Mouse (Mus musculus): ENCODE measurements around the gene Gpr4. TPM values are rescaled to one million over a fixed set of nuclear protein-coding genes. Genes with fewer than 3 reads are reported as not detected.

Gene Gpr4
- total and polyA plus RNA-seq, 3 experiments = 0.15 to 0.19 TPM; not detected in 1

DNA sequence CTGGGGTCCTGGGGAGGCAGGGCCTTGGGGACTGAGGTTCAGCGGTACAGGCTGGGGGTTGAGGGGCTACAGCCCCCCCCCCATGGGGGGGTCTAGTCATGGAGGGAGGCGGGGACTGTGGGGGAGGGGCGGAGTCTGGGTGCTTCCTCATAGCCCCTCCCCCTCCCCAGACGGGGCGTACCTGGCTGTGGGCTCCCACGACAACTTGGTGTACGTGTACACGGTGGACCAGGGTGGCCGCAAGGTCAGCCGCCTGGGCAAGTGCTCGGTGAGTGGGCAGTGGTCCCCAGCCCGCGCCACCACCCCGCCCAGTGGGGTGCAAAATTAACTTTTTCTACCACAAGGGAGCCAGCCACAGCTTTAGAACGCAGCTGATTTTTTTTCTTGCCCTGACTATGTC, 10.7 kb upstream of the Gpr4 start:
- DNase-seq (ENCODE audit: low read depth, low spot score) = no peak
- Histone ChIP-seq H3K9ac (ENCODE audit: control insufficient read depth, low read depth, low read length, poor library complexity, severe bottlenecking) (no peak overlapping the region), H3K27me3 (ENCODE audit: control insufficient read depth in 1 of 2, insufficient read depth in 2 of 2, low read length in 2 of 2) (no peaks in the 10 kb centered on the region), H3K4me1 (ENCODE audit: control insufficient read depth in 1 of 2, insufficient read depth in 2 of 2, low read length in 2 of 2) (no peaks in the 10 kb centered on the region), H3K9me3 (replicated peaks; ENCODE audit: insufficient read depth, low read length) (no peaks in the 10 kb centered on the region), H3K36me3 (ENCODE audit: control insufficient read depth in 1 of 2, insufficient read depth in 2 of 2, low read length in 2 of 2) (no peaks in the 10 kb centered on the region), H3K4me3 (ENCODE audit: control insufficient read depth in 1 of 2, insufficient read depth in 1 of 2, low read depth in 2 of 2, low read length in 2 of 2) (no peak overlapping the region), H3K27ac (ENCODE audit: control insufficient read depth, low read depth, low read length) (no peak overlapping the region), H3K79me2 (ENCODE audit: control insufficient read depth, insufficient read depth, low read length, poor library complexity) (no peaks in the 10 kb centered on the region)
- TF ChIP-seq ZMIZ1 (IDR thresholded peaks at IDR 0.05; ENCODE audit: low read depth, low read length) = no peak
- no peak for TF ChIP-seq USF1 (IDR thresholded peaks at IDR 0.05; ENCODE audit: low read depth, low read length)
- TF ChIP-seq MYC (IDR thresholded peaks at IDR 0.05; ENCODE audit: low read depth, low read length) = no peak
- no peak for TF ChIP-seq USF2 (IDR thresholded peaks at IDR 0.05; ENCODE audit: borderline replicate concordance in 1 of 2, insufficient read depth in 1 of 2, low read depth in 1 of 2, low read length in 2 of 2)
- no peak for TF ChIP-seq MAZ (IDR thresholded peaks at IDR 0.05; ENCODE audit: low read depth, low read length)
- no peak for TF ChIP-seq ZKSCAN1 (IDR thresholded peaks at IDR 0.05; ENCODE audit: low read depth, low read length)
- TF ChIP-seq POLR2AphosphoS5 (IDR thresholded peaks at IDR 0.05; ENCODE audit: borderline replicate concordance, low read depth, low read length) = no peak
- TF ChIP-seq MAFK (IDR thresholded peaks at IDR 0.05; ENCODE audit: borderline replicate concordance, low read depth, low read length) = no peak
- TF ChIP-seq GABPA (IDR thresholded peaks at IDR 0.05; ENCODE audit: low read depth, low read length) = no peak
- no peak for TF ChIP-seq ELF1 (IDR thresholded peaks at IDR 0.05; ENCODE audit: low read depth, low read length)
- TF ChIP-seq ETS1 (IDR thresholded peaks at IDR 0.05; ENCODE audit: low read depth, low read length) = no peak
- no peak for TF ChIP-seq CTCF (IDR thresholded peaks at IDR 0.05 in 2 of 3, conservative IDR thresholded peaks at IDR 0.05 in 1 of 3; ENCODE audit: control insufficient read depth in 1 of 3, insufficient read depth in 1 of 3, low read depth in 2 of 3, low read length in 3 of 3, poor library complexity in 1 of 3, severe bottlenecking in 1 of 3)
- no peak for TF ChIP-seq JUND (IDR thresholded peaks at IDR 0.05; ENCODE audit: low read depth, low read length)
- no peak for TF ChIP-seq NELFE (IDR thresholded peaks at IDR 0.05; ENCODE audit: low read depth, low read length)
- TF ChIP-seq TBP (IDR thresholded peaks at IDR 0.05; ENCODE audit: low read depth, low read length) = no peak
- TF ChIP-seq ZNF384 (IDR thresholded peaks at IDR 0.05; ENCODE audit: low read depth, low read length) = no peak
- no peak for TF ChIP-seq MEF2A (IDR thresholded peaks at IDR 0.05; ENCODE audit: extremely low read depth, insufficient replicate concordance, low read depth, low read length, poor library complexity, severe bottlenecking)
- no peak for TF ChIP-seq SIN3A (IDR thresholded peaks at IDR 0.05; ENCODE audit: low read length)

DNA sequence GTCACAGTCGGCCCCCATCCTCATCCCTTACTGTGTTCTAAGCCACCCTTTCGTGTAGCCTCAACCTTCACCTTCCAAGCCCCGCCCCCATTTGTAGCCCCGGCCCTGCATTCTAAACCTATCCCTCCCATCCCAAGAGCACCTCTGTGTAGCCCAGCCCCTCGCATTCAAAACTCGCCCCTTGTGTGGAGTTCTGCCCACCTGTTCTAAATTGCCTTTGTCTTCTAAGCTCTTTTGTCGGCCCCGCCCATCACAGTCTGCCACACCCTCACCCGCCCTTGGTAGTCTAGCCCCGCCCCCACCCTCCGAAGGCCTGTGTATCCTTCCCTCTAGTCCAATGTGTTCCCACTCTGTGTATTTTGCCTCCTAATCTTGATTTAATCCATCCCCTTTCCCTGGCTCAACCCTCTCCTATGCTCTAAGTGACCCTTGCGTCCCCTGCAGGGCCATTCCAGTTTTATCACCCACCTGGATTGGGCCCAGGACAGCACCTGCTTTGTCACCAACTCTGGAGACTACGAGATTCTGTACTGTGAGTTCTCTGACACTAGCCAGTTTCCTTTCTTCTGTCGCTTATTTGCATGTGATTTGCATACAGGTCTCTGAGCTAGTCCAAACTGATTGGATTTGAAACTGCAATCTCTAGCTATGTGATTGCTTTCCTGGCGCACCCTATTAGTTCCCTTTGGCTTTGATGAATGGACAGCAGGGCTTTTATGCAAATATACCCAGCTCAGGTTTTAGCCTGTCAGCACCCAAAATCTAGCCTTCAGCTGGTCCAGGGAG, 10.1 kb upstream of the Gpr4 start:
- Histone ChIP-seq H3K4me3 (ENCODE audit: control insufficient read depth in 1 of 2, insufficient read depth in 1 of 2, low read depth in 2 of 2, low read length in 2 of 2) (no peak overlapping the region), H3K27me3 (ENCODE audit: control insufficient read depth in 1 of 2, insufficient read depth in 2 of 2, low read length in 2 of 2) (no peaks in the 10 kb centered on the region), H3K9me3 (replicated peaks; ENCODE audit: insufficient read depth, low read length) (no peaks in the 10 kb centered on the region), H3K9ac (ENCODE audit: control insufficient read depth, low read depth, low read length, poor library complexity, severe bottlenecking) (no peak overlapping the region), H3K36me3 (ENCODE audit: control insufficient read depth in 1 of 2, insufficient read depth in 2 of 2, low read length in 2 of 2) (no peaks in the 10 kb centered on the region), H3K27ac (ENCODE audit: control insufficient read depth, low read depth, low read length) (no peak overlapping the region), H3K79me2 (ENCODE audit: control insufficient read depth, insufficient read depth, low read length, poor library complexity) (no peaks in the 10 kb centered on the region), H3K4me1 (ENCODE audit: control insufficient read depth in 1 of 2, insufficient read depth in 2 of 2, low read length in 2 of 2) (no peaks in the 10 kb centered on the region)
- TF ChIP-seq CTCF (IDR thresholded peaks at IDR 0.05 in 2 of 3, conservative IDR thresholded peaks at IDR 0.05 in 1 of 3; ENCODE audit: control insufficient read depth in 1 of 3, insufficient read depth in 1 of 3, low read depth in 2 of 3, low read length in 3 of 3, poor library complexity in 1 of 3, severe bottlenecking in 1 of 3) = no peak
- TF ChIP-seq JUND (IDR thresholded peaks at IDR 0.05; ENCODE audit: low read depth, low read length) = no peak
- TF ChIP-seq MAFK (IDR thresholded peaks at IDR 0.05; ENCODE audit: borderline replicate concordance, low read depth, low read length) = no peak
- no peak for TF ChIP-seq MYB (IDR thresholded peaks at IDR 0.05; ENCODE audit: low read depth, low read length)
- no peak for TF ChIP-seq CHD2 (IDR thresholded peaks at IDR 0.05; ENCODE audit: low read length)
- no peak for TF ChIP-seq POLR2A (IDR thresholded peaks at IDR 0.05; ENCODE audit: control insufficient read depth in 1 of 2, insufficient read depth in 1 of 2, low read depth in 1 of 2, low read length in 2 of 2, poor library complexity in 1 of 2)
- TF ChIP-seq MEF2A (IDR thresholded peaks at IDR 0.05; ENCODE audit: extremely low read depth, insufficient replicate concordance, low read depth, low read length, poor library complexity, severe bottlenecking) = no peak
- TF ChIP-seq CHD1 (IDR thresholded peaks at IDR 0.05; ENCODE audit: low read depth, low read length) = no peak
- TF ChIP-seq ELF1 (IDR thresholded peaks at IDR 0.05; ENCODE audit: low read depth, low read length) = no peak
- TF ChIP-seq ETS1 (IDR thresholded peaks at IDR 0.05; ENCODE audit: low read depth, low read length) = no peak
- TF ChIP-seq RCOR1 (IDR thresholded peaks at IDR 0.05; ENCODE audit: low read depth, low read length) = no peak
- no peak for TF ChIP-seq USF1 (IDR thresholded peaks at IDR 0.05; ENCODE audit: low read depth, low read length)
- TF ChIP-seq UBTF (IDR thresholded peaks at IDR 0.05; ENCODE audit: borderline replicate concordance, insufficient read depth, low read depth, low read length) = no peak
- DNase-seq (ENCODE audit: low read depth, low spot score) = no peak
